In genomic region chr19:18834971-18835370, GRCm38 (mm10) we compare ENCODE assay signal across 8 mouse cellular contexts.
DNase-seq lines count a peak whose midpoint lies in the region; ATAC-seq and TF ChIP-seq lines count a peak whose summit lies in the region.

No protein-coding gene starts in this region.

- no peak for ATAC-seq in intestine, embryonic 14.5 days (replicated peaks; ENCODE audit: low FRiP score, low TSS enrichment, low read depth)
- no peak for ATAC-seq in intestine, embryonic 15.5 days
- ATAC-seq in embryonic facial prominence, embryonic 11.5 days (replicated peaks; ENCODE audit: insufficient number of reproducible peaks, low FRiP score, low TSS enrichment, low read depth) = no peak
- ATAC-seq in midbrain, postnatal 0 days (ENCODE audit: low FRiP score) = no peak

- no peaks in the 10 kb centered on the region for H3K36me3 ChIP-seq in intestine, embryonic 14.5 days (ENCODE audit: control insufficient read depth, insufficient read depth, low read length)
- no peaks in the 10 kb centered on the region for H3K36me3 ChIP-seq in intestine, embryonic 15.5 days
- H3K36me3 ChIP-seq in embryonic facial prominence, embryonic 11.5 days (replicated peaks; ENCODE audit: control insufficient read depth, insufficient read depth, low read depth, low read length) = no peaks in the 10 kb centered on the region
- no peaks in the 10 kb centered on the region for H3K36me3 ChIP-seq in midbrain, postnatal 0 days (ENCODE audit: insufficient read depth, low read length)

- H3K4me1 ChIP-seq in intestine, embryonic 14.5 days (replicated peaks; ENCODE audit: control insufficient read depth, insufficient read depth, low read length) = no peaks in the 10 kb centered on the region
- H3K4me1 ChIP-seq in intestine, embryonic 15.5 days (replicated peaks) = no peaks in the 10 kb centered on the region
- H3K4me1 ChIP-seq in embryonic facial prominence, embryonic 11.5 days (ENCODE audit: control insufficient read depth, insufficient read depth, low read length) = no peaks in the 10 kb centered on the region
- H3K4me1 ChIP-seq in midbrain, postnatal 0 days (ENCODE audit: insufficient read depth, low read length) = no peaks in the 10 kb centered on the region

- TF ChIP-seq CTCF in midbrain, postnatal 0 days (IDR thresholded peaks at IDR 0.05) = peak; percentile 95

- H3K4me3 ChIP-seq in intestine, embryonic 14.5 days (ENCODE audit: low read depth, low read length) = no peak overlapping the region
- H3K4me3 ChIP-seq in intestine, embryonic 15.5 days (replicated peaks) = no peak overlapping the region
- no peak overlapping the region for H3K4me3 ChIP-seq in embryonic facial prominence, embryonic 11.5 days (ENCODE audit: low read depth, low read length)
- H3K4me3 ChIP-seq in midbrain, postnatal 0 days (ENCODE audit: low read depth, low read length) = no peak overlapping the region

- H3K9me3 ChIP-seq in intestine, embryonic 14.5 days (ENCODE audit: control insufficient read depth, low read length) = no peaks in the 10 kb centered on the region
- H3K9me3 ChIP-seq in intestine, embryonic 15.5 days = no peaks in the 10 kb centered on the region
- H3K9me3 ChIP-seq in embryonic facial prominence, embryonic 11.5 days (replicated peaks; ENCODE audit: control insufficient read depth, low read length) = no peaks in the 10 kb centered on the region
- H3K9me3 ChIP-seq in midbrain, postnatal 0 days (ENCODE audit: low read length) = no peaks in the 10 kb centered on the region

- H3K27ac ChIP-seq in intestine, embryonic 14.5 days (ENCODE audit: low read depth) = no peak overlapping the region
- H3K27ac ChIP-seq in intestine, embryonic 15.5 days = no peak overlapping the region
- no peak overlapping the region for H3K27ac ChIP-seq in embryonic facial prominence, embryonic 11.5 days (replicated peaks; ENCODE audit: low read depth, low read length)
- H3K27ac ChIP-seq in midbrain, postnatal 0 days (ENCODE audit: low read depth, low read length) = no peak overlapping the region

- intact Hi-C loops in left cerebral cortex, postnatal 10 days (cut with DNase I) = loop anchor here (5.0 to 10.0 kb wide), 2 partner anchors 118 to 1710 kb away; no protein-coding TSS in a partner anchor

- DNase-seq in intestine, embryonic 14.5 days (ENCODE audit: low spot score) = peak; percentile 88
- DNase-seq in adrenal gland, postnatal 4 days (ENCODE audit: low spot score in 2 of 2) = peak; percentile 26 to 27
- DNase-seq in embryonic facial prominence, embryonic 11.5 days (ENCODE audit: low spot score) = peak; percentile 80
- DNase-seq in hindlimb bud, embryonic 11.5 days (ENCODE audit: extremely low spot score, low read depth, low spot score) = peak; percentile 39
- DNase-seq in left cerebral cortex, postnatal 10 days (ENCODE audit: extremely low spot score in 1 of 2, low spot score in 2 of 2) = peak; percentile 23 to 67
- peak; percentile 62 for DNase-seq in midbrain, postnatal 0 days (ENCODE audit: low spot score)
- DNase-seq in testis, postnatal 10 days (ENCODE audit: low spot score) = peak; percentile 84

- no peak overlapping the region for H3K4me2 ChIP-seq in intestine, embryonic 14.5 days (ENCODE audit: low read length)
- no peak overlapping the region for H3K4me2 ChIP-seq in intestine, embryonic 15.5 days (replicated peaks)
- H3K4me2 ChIP-seq in embryonic facial prominence, embryonic 11.5 days (ENCODE audit: low read depth, low read length) = no peak overlapping the region
- no peak overlapping the region for H3K4me2 ChIP-seq in midbrain, postnatal 0 days (ENCODE audit: low read depth, low read length, poor library complexity, severe bottlenecking)

- WGBS in intestine, embryonic 14.5 days = 16% methylated on average over 6 of the region's 6 CpGs
- 7% methylated on average over 6 of the region's 6 CpGs for WGBS in intestine, embryonic 15.5 days
- WGBS in embryonic facial prominence, embryonic 11.5 days = 8% methylated on average over 6 of the region's 6 CpGs
- WGBS in midbrain, postnatal 0 days = 11% methylated on average over 6 of the region's 6 CpGs

- H3K27me3 ChIP-seq in intestine, embryonic 14.5 days (replicated peaks; ENCODE audit: control insufficient read depth, insufficient read depth, low read length) = no peaks in the 10 kb centered on the region
- H3K27me3 ChIP-seq in intestine, embryonic 15.5 days (replicated peaks) = no peaks in the 10 kb centered on the region
- no peaks in the 10 kb centered on the region for H3K27me3 ChIP-seq in embryonic facial prominence, embryonic 11.5 days (ENCODE audit: control insufficient read depth, insufficient read depth, low read length)
- H3K27me3 ChIP-seq in midbrain, postnatal 0 days (ENCODE audit: insufficient read depth, low read length) = no peaks in the 10 kb centered on the region

- H3K9ac ChIP-seq in intestine, embryonic 14.5 days (ENCODE audit: low read length) = no peak overlapping the region
- H3K9ac ChIP-seq in intestine, embryonic 15.5 days = no peak overlapping the region
- no peak overlapping the region for H3K9ac ChIP-seq in embryonic facial prominence, embryonic 11.5 days (replicated peaks; ENCODE audit: low read length)
- H3K9ac ChIP-seq in midbrain, postnatal 0 days (replicated peaks; ENCODE audit: low read length, poor library complexity, severe bottlenecking) = no peak overlapping the region

Comparison
In these comparisons a context has a peak if more than half of its experiments do, and no peak if none do; other contexts are left out.
1. DNase-seq: peak in every context shown above with its lines; median percentile 88 in intestine, embryonic 14.5 days; 84 in testis, postnatal 10 days; 80 in embryonic facial prominence, embryonic 11.5 days; 62 in midbrain, postnatal 0 days; 45 in left cerebral cortex, postnatal 10 days; 39 in hindlimb bud, embryonic 11.5 days; 26 in adrenal gland, postnatal 4 days.